Mouse (Mus musculus): ENCODE measurements around the gene Ireb2. TPM values are rescaled to one million over a fixed set of nuclear protein-coding genes. Genes with fewer than 3 reads are reported as not detected.
"Not testable (repeated sequence)": the region's sequence is repeated elsewhere in the genome, so short reads cannot be mapped to it uniquely, and the experiment has no call there.

Gene Ireb2
- polyA plus RNA-seq, 1 experiment from 2014 or later: 9.6 TPM

DNA sequence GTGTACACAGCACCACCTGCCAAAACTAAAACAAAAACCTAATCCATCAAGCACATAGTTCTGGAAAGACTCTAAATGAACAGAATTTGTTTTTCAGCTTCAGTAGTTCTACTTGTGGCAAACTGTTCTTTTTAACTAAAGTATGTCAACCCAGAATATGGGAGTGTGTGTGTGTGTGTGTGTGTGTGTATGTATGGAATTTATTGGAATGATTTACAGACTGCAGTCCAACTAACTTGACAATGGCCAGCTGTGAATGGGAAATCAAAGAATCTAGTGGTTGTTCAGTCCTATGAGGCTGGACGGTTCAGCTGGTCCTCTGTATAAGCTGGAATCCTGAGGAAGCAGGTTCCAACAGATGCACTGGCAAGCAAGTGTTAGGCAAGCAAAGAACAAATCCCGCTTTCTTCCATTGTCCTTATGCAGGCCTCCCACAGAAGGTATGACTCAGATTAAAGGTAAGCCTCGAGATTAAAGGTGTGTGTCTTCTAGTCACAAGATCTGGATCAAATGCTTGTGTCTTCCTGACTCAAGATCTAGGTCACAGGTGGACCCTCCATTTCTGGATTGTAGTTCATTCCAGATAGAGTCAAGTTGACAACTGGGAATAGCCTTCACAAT is 18.9 kb upstream of the Ireb2 start:
- no peak for DNase-seq (ENCODE audit: low spot score)
- 44% methylated on average over 3 of the region's 3 CpGs for WGBS
- 0 out of 2 replicates have a peak, but pooled peaks have one; percentile 38 for ATAC-seq (ENCODE audit: low FRiP score, low TSS enrichment)
- no peak for TF ChIP-seq EP300 (optimal IDR thresholded peaks at IDR 0.05)
- TF ChIP-seq CTCF (IDR thresholded peaks at IDR 0.05; ENCODE audit: low read depth): no peak
- H3K4me1 ChIP-seq (replicated peaks; ENCODE audit: control insufficient read depth, insufficient read depth): no peaks in the 10 kb centered on the region
- no peak overlapping the region for H3K4me3 ChIP-seq (ENCODE audit: low read depth, low read length)
- no peaks in the 10 kb centered on the region for H3K27me3 ChIP-seq (ENCODE audit: control insufficient read depth, insufficient read depth, low read length)
- no peaks in the 10 kb centered on the region for H3K36me3 ChIP-seq (ENCODE audit: control insufficient read depth, insufficient read depth, low read length)
- no peak overlapping the region for H3K4me2 ChIP-seq (replicated peaks; ENCODE audit: low read depth)
- no peak overlapping the region for H3K9ac ChIP-seq (ENCODE audit: low read length)
- H3K27ac ChIP-seq (replicated peaks): no peak overlapping the region
- H3K9me3 ChIP-seq (ENCODE audit: control insufficient read depth, low read length): no peaks in the 10 kb centered on the region

DNA sequence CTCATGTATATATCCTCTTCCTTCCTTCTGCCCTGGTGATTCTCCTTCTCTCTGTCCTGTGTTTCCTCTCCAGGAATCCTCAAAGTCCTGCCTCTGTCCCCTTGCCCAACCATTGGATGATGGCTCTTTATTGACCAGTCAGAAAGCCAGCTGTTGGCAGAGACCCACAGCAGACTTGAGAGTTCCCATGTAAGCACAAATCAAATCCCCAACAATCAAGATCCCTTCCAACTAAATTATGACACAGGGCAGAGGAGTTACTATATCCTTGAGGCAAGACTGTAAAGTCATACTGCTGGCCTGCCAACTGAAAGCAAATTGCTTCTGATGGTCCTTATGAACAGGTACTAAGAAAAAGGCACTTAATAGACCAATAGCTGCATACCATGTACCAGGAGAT is 15.4 kb upstream of the Ireb2 start:
- Histone ChIP-seq H3K27ac (replicated peaks) (no peak overlapping the region), H3K27me3 (ENCODE audit: control insufficient read depth, insufficient read depth, low read length) (no peaks in the 10 kb centered on the region), H3K9me3 (ENCODE audit: control insufficient read depth, low read length) (no peaks in the 10 kb centered on the region), H3K4me1 (replicated peaks; ENCODE audit: control insufficient read depth, insufficient read depth) (no peaks in the 10 kb centered on the region), H3K4me2 (replicated peaks; ENCODE audit: low read depth) (no peak overlapping the region), H3K9ac (ENCODE audit: low read length) (no peak overlapping the region), H3K4me3 (ENCODE audit: low read depth, low read length) (no peak overlapping the region), H3K36me3 (ENCODE audit: control insufficient read depth, insufficient read depth, low read length) (no peaks in the 10 kb centered on the region)
- TF ChIP-seq CTCF (IDR thresholded peaks at IDR 0.05; ENCODE audit: low read depth): no peak
- TF ChIP-seq EP300 (optimal IDR thresholded peaks at IDR 0.05): no peak
- no peak for ATAC-seq (ENCODE audit: low FRiP score, low TSS enrichment)
- DNase-seq (ENCODE audit: low spot score): no peak

DNA sequence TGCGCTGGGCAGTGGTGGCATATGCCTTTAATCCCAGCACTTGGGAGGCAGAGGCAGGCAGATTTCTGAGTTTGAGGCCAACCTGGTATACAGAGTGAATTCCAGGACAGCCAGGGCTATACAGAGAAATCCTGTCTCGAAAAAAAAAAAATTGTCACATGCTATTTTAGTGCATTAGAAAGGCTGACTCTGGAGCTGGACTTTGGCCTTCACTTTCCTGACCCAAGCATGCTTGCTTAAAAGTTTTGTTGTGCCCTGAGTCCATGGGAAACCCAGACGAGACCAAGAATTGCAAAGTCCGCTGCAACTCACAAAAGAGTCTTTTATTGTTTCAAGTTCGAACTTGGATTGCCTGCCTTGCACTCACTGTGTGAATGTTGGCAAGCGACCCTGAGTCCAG is 10.6 kb upstream of the Ireb2 start:
- H3K4me1 ChIP-seq (replicated peaks; ENCODE audit: control insufficient read depth, insufficient read depth); DNase-seq (ENCODE audit: low spot score); H3K27ac ChIP-seq (replicated peaks); ATAC-seq (ENCODE audit: low FRiP score, low TSS enrichment); H3K4me3 ChIP-seq (ENCODE audit: low read depth, low read length); H3K9ac ChIP-seq (ENCODE audit: low read length); H3K27me3 ChIP-seq (ENCODE audit: control insufficient read depth, insufficient read depth, low read length); H3K9me3 ChIP-seq (ENCODE audit: control insufficient read depth, low read length); H3K4me2 ChIP-seq (replicated peaks; ENCODE audit: low read depth); H3K36me3 ChIP-seq (ENCODE audit: control insufficient read depth, insufficient read depth, low read length): not testable (repeated sequence)
- WGBS: 55% methylated on average over 6 of the region's 6 CpGs

DNA sequence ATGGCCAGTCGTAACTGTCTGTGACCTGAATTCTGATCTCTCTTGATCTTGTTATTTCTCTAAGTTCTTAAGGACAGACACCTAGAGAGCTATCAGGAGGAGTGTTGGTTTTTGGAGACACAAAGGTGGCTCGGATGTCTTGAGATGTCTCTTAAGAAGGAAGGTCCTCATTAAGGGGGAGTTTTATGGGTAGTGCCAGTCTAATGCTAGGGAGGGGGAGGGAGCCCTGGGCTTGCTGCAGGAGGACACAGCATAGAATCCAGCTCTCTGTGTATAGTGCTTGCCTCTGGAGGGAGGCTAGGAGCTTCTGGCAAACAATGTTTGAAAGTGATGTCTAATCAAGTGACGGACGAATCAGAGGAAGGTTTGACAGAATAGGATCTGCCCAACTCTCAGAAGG is 10.0 kb upstream of the Ireb2 start:
- TF ChIP-seq CTCF (IDR thresholded peaks at IDR 0.05; ENCODE audit: low read depth) (no peak), EP300 (optimal IDR thresholded peaks at IDR 0.05) (no peak)
- no peak for ATAC-seq (ENCODE audit: low FRiP score, low TSS enrichment)
- 47% methylated on average over 4 of the region's 4 CpGs for WGBS
- H3K27me3 ChIP-seq (ENCODE audit: control insufficient read depth, insufficient read depth, low read length): no peaks in the 10 kb centered on the region
- no peaks in the 10 kb centered on the region for H3K4me1 ChIP-seq (replicated peaks; ENCODE audit: control insufficient read depth, insufficient read depth)
- no peak overlapping the region for H3K4me3 ChIP-seq (ENCODE audit: low read depth, low read length)
- DNase-seq (ENCODE audit: low spot score): no peak
- no peak overlapping the region for H3K27ac ChIP-seq (replicated peaks)
- H3K9ac ChIP-seq (ENCODE audit: low read length): no peak overlapping the region
- no peaks in the 10 kb centered on the region for H3K36me3 ChIP-seq (ENCODE audit: control insufficient read depth, insufficient read depth, low read length)
- H3K9me3 ChIP-seq (ENCODE audit: control insufficient read depth, low read length): no peaks in the 10 kb centered on the region
- H3K4me2 ChIP-seq (replicated peaks; ENCODE audit: low read depth): no peak overlapping the region

DNA sequence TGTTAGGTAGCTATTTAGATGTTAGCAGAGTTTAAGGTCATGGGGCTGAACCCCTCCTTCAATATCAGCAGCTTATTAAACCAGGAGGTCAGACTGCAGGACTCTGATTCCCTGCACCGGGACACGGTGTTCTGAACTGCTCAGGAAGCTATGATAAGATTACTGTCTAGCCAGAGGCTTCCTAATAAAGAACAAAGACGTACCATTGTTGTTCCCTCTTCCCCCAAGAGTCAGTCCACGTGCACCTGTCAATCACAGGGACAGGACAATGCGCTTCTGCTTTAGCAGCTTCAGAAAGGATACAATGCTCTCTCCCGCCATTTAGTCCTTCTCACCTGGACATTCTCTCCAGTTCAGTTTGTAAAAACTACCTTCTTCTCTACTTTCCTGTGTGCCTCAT is 8.0 kb upstream of the Ireb2 start:
- Histone ChIP-seq H3K27me3 (ENCODE audit: control insufficient read depth, insufficient read depth, low read length) (no peaks in the 10 kb centered on the region), H3K4me3 (ENCODE audit: low read depth, low read length) (no peak overlapping the region)
- 42% methylated on average over 6 of the region's 6 CpGs for WGBS

DNA sequence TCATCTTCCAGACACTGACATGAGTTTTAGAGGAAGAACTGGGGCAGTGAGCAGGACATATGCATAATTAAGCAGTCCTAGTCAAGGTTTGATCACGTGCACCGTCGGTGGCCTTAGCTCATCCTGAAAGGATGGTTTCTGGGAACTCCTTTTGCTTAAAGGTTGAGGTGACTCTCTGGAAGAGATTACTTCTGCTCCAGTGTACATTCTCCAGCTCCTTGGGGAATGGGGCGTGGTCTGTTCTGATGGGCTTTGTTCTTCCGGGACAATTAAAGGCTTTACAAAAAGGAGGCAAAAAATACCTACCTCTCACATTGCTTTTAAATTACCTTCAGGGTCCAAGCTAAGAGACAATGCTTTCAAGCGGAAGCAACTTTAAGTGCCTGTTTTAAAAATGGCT is 7.5 kb upstream of the Ireb2 start:
- Histone ChIP-seq H3K4me2 (replicated peaks; ENCODE audit: low read depth) (no peak overlapping the region), H3K4me1 (replicated peaks; ENCODE audit: control insufficient read depth, insufficient read depth) (no peaks in the 10 kb centered on the region), H3K9ac (ENCODE audit: low read length) (no peak overlapping the region), H3K27ac (replicated peaks) (no peak overlapping the region), H3K36me3 (ENCODE audit: control insufficient read depth, insufficient read depth, low read length) (no peaks in the 10 kb centered on the region), H3K9me3 (ENCODE audit: control insufficient read depth, low read length) (no peaks in the 10 kb centered on the region), H3K27me3 (ENCODE audit: control insufficient read depth, insufficient read depth, low read length) (no peaks in the 10 kb centered on the region), H3K4me3 (ENCODE audit: low read depth, low read length) (no peak overlapping the region)
- DNase-seq (ENCODE audit: low spot score) (no peak), ATAC-seq (ENCODE audit: low FRiP score, low TSS enrichment) (no peak)
- no peak for TF ChIP-seq EP300 (optimal IDR thresholded peaks at IDR 0.05)
- TF ChIP-seq CTCF (IDR thresholded peaks at IDR 0.05; ENCODE audit: low read depth): no peak
- WGBS: 80% methylated on average over 6 of the region's 6 CpGs

More for the DNA sequence above, 8.0 kb upstream of the Ireb2 start:
- H3K4me1 ChIP-seq (replicated peaks; ENCODE audit: control insufficient read depth, insufficient read depth): no peaks in the 10 kb centered on the region
- H3K9ac ChIP-seq (ENCODE audit: low read length): no peak overlapping the region
- TF ChIP-seq CTCF (IDR thresholded peaks at IDR 0.05; ENCODE audit: low read depth) (no peak), EP300 (optimal IDR thresholded peaks at IDR 0.05) (no peak)
- H3K36me3 ChIP-seq (ENCODE audit: control insufficient read depth, insufficient read depth, low read length): no peaks in the 10 kb centered on the region
- DNase-seq (ENCODE audit: low spot score) (no peak), ATAC-seq (ENCODE audit: low FRiP score, low TSS enrichment) (no peak)
- no peak overlapping the region for H3K27ac ChIP-seq (replicated peaks)
- no peaks in the 10 kb centered on the region for H3K9me3 ChIP-seq (ENCODE audit: control insufficient read depth, low read length)
- H3K4me2 ChIP-seq (replicated peaks; ENCODE audit: low read depth): no peak overlapping the region
